Mouse (Mus musculus): ENCODE results near the gene 6030468B19Rik.

DNA sequence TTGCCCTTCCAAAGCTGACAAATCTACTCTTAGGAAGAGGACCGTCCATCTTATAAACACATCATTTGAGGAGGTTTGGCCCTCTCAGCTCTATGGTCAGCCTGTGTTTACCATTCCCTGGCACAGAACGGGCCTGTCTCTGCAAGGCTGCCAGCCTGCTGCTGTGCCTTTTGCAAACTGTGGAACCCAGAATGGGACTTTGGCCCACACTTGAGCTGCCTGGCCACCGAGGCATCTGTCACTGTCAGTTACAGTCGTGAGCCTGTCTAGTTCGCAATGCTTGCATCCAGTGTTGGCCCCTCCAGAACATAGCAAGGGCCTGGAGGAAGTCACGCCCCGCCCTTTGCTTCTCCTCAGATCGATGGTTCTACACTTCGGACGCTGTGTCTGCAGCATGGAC, 38.2 kb upstream of the 6030468B19Rik start:
- TF ChIP-seq POLR2A (IDR thresholded peaks at IDR 0.05; ENCODE audit: borderline replicate concordance, extremely low read depth, insufficient read depth, insufficient read length, poor library complexity, severe bottlenecking) (no peak), CTCF (IDR thresholded peaks at IDR 0.05; ENCODE audit: borderline replicate concordance, extremely low read depth, insufficient read depth, insufficient read length) (no peak)

Measured in brain, embryonic 14.5 days (tissue).